Mouse (Mus musculus) stomach, embryonic 14.5 days (tissue): Measurements from ENCODE around the gene Boc. TPM values are rescaled to one million over a fixed set of nuclear protein-coding genes. Genes with fewer than 3 reads are reported as not detected.

Source experiments
- ATAC-seq: fragments of 200-750 bp; cut with Nextera tagmentation; 2 replicates; pipeline ENCODE4 v1.8.0; 2017; ENCODE audit warnings: low read depth, moderate TSS enrichment; ENCODE audit not compliant: insufficient number of reproducible peaks, insufficient read depth, low FRiP score
- H3K27ac ChIP-seq: fragments of 300-500 bp; sonication (generic); 2 replicates; pipeline ENCODE4 v1.5.1; 2014; ENCODE audit warnings: mild to moderate bottlenecking, low read length, moderate library complexity, mixed read lengths
- H3K27me3 ChIP-seq: fragments of 300-500 bp; sonication (generic); 2 replicates; pipeline ENCODE4 v1.6.1; 2014; ENCODE audit warnings: low read length, control low read depth, mixed read lengths; ENCODE audit not compliant: control insufficient read depth, insufficient read depth
- H3K36me3 ChIP-seq: fragments of 300-500 bp; sonication (generic); 2 replicates; pipeline ENCODE4 v1.6.1; 2014; ENCODE audit warnings: mild to moderate bottlenecking, control low read depth, low read length, moderate library complexity, mixed read lengths; ENCODE audit not compliant: control insufficient read depth, insufficient read depth
- H3K4me1 ChIP-seq: fragments of 300-500 bp; sonication (generic); 2 replicates; pipeline ENCODE4 v1.6.1; 2014; ENCODE audit warnings: low read length, control low read depth, mixed read lengths; ENCODE audit not compliant: control insufficient read depth, insufficient read depth
- H3K4me2 ChIP-seq: fragments of 300-500 bp; sonication (generic); replicated peaks from 2 replicates; pipeline ENCODE4 v1.6.1; 2014; ENCODE audit warnings: low read depth, low read length, control low read depth
- H3K4me3 ChIP-seq: fragments of 300-500 bp; sonication (generic); 2 replicates; pipeline ENCODE4 v1.5.1; 2014; ENCODE audit warnings: low read depth, low read length, control low read depth
- H3K9ac ChIP-seq: fragments of 300-500 bp; sonication (generic); replicated peaks from 2 replicates; pipeline ENCODE4 v1.6.1; 2014; ENCODE audit warnings: low read depth, mild to moderate bottlenecking, control low read depth, low read length, moderate library complexity, mixed read lengths
- H3K9me3 ChIP-seq: fragments of 300-500 bp; sonication (generic); 2 replicates; pipeline ENCODE4 v1.6.1; 2016; ENCODE audit warnings: low read depth, low read length, control low read depth; ENCODE audit not compliant: control insufficient read depth
- WGBS: fragments of 180-500 bp; shearing (Covaris S2); extraction: QIAGEN DNeasy Blood & Tissue Kit; methylation state at CpG from one replicate; pipeline ENCODE4 v1.1.7; 2014; 5-methylcytosine and 5-hydroxymethylcytosine counted together
- polyA plus RNA-seq: library from polyadenylated mRNA; unstranded; fragments of >200 nt; fragmentation: Nextera tagmentation; extraction: Ambion mirVana; gene quantifications from 2 replicates; pipeline ENCODE4 v1.2.1, GENCODE M21; 2014

Boc gene
- polyA plus RNA-seq, 1 experiment from 2014 or later: 19.5 TPM

DNA sequence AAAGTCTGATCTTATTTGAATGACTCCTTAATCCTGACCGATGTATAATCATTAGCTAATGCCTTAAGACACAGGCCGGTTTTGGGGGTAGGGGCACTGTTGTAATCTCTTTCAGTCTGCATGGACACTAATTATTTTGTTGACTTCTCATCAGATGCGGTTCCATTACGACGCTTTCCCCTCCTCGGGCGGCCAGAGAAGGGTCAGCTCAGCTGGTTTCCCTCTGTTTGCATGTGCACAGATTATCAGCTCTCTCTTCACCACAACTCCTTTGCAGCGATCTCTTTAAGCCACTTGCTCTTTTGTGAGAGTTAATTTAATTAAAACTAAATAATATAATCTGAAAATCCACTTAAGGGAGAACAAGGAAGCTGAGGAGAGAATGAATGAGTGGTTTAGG lies 29.0 kb downstream of the Boc start:
- H3K9me3 ChIP-seq: no peaks in the 10 kb centered on the region
- WGBS: 60% methylated on average over 8 of the region's 8 CpGs
- H3K4me2 ChIP-seq: no peak overlapping the region
- H3K27ac ChIP-seq: no peak overlapping the region
- H3K4me3 ChIP-seq: no peak overlapping the region
- H3K4me1 ChIP-seq: peaks cover 39% of the 10 kb centered on the region; the same call in 1 of the 2 replicates
- H3K27me3 ChIP-seq: no peaks in the 10 kb centered on the region
- ATAC-seq: no peak
- H3K36me3 ChIP-seq: no peaks in the 10 kb centered on the region
- H3K9ac ChIP-seq: no peak overlapping the region

DNA sequence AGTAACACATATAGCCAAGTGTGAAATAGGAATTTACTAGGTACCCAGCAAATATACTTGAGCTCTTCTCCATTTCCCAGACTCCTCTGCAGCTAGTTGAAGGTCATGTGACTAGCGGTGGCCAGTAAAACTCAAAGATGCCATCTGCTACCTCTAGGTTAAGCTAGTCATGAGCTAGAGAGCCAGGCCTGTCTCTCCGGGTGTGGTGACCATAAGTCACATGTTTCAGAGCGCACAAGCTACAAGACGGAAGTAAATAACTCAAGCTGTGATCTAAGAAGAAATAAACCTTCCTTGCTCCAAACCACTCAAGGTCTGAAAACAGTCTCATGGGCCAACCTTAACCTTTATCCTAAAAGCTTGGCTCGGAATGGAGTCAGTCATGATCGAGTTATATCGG lies 29.7 kb downstream of the Boc start:
- H3K4me1 ChIP-seq: peaks cover 35% of the 10 kb centered on the region; the same call in 1 of the 2 replicates
- no peak overlapping the region for H3K4me2 ChIP-seq
- H3K36me3 ChIP-seq: no peaks in the 10 kb centered on the region
- WGBS: 90% methylated on average over 7 of the region's 7 CpGs
- no peak overlapping the region for H3K27ac ChIP-seq
- no peaks in the 10 kb centered on the region for H3K27me3 ChIP-seq
- no peak overlapping the region for H3K4me3 ChIP-seq
- no peaks in the 10 kb centered on the region for H3K9me3 ChIP-seq
- H3K9ac ChIP-seq: no peak overlapping the region
- no peak for ATAC-seq

DNA sequence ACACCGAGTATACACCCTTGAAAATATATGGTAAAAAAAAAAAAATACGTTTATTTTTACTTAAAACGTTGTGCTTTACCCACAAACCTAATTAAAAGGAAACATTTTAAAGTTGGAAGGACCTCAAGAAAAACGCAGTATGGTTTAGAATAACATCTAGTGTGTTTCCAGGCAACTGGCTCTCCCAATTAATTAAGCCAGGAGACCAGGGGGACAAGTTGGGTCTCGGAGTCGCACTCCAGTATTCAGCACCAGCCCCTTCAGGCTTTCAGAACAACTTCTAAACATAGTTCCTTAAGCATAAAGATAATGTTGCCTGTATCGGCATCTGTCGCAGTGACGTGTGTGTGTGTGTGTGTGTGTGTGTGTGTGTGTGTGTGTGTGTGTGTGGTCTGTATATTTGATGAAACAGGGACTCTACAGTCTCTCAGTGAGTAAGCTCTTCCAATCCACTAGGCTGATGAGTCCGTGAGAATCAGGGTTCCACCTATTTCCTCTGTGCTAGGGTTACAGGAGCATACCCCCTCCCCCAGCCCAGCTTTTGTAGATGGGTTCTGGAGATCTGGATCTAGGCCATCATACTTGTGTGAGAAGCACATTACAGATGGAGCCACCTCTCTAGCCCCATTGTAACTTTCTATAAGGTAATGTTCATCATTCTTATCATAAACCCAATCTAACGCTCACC lies 31.3 kb downstream of the Boc start:
- Histone ChIP-seq H3K4me3 (no peak overlapping the region), H3K27ac (no peak overlapping the region), H3K9me3 (no peaks in the 10 kb centered on the region), H3K4me2 (no peak overlapping the region), H3K27me3 (no peaks in the 10 kb centered on the region), H3K4me1 (peaks cover 24% of the 10 kb centered on the region; the same call in 1 of the 2 replicates), H3K36me3 (no peaks in the 10 kb centered on the region), H3K9ac (no peak overlapping the region)
- WGBS: 54% methylated on average over 11 of the region's 11 CpGs
- ATAC-seq: no peak

DNA sequence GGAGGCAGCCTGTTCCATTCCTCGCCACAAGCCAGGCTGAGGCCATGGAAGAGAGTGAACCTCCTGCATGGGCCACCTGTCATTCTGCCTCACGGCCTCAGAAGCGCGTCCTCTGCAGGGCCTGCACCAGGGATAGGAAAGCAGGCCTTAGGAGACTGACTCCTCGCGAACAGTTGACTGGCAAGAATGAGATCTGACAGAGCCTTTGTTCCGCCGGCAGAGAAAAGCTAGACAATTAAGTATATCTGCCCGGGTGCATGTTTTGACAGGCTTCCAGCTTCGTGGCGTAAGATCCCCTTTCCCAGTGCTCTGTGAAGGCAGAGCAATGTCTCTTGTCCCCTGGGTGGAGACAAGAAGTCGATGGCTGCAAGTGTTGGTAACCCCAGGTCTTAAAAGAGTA lies 32.0 kb downstream of the Boc start:
- Histone ChIP-seq H3K9me3 (no peaks in the 10 kb centered on the region), H3K27me3 (no peaks in the 10 kb centered on the region), H3K36me3 (no peaks in the 10 kb centered on the region), H3K27ac (no peak overlapping the region), H3K4me2 (no peak overlapping the region), H3K4me1 (peaks cover 24% of the 10 kb centered on the region; the same call in 1 of the 2 replicates), H3K4me3 (no peak overlapping the region), H3K9ac (no peak overlapping the region)
- WGBS: 27% methylated on average over 12 of the region's 12 CpGs
- ATAC-seq: no peak

DNA sequence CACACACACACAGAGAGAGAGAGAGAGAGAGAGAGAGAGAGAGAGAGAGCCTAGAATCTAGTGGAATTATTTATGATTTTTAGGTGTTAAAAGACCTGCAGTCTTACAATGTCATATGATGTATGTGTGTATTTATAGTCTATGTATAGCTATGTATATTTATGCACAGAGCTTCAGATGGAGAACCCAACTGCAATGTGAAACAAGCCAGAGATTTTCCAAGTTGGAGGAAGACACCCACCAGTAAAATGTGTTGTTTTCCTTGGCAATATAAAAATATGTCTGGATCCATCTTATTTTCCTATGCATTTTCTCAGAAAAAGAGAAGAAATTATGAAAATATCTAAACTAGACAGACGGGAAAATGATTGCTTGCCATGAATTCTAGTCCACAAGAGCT lies 32.7 kb downstream of the Boc start:
- Histone ChIP-seq H3K36me3 (peaks cover under 1% of the 10 kb centered on the region; the same call in 1 of the 2 replicates), H3K27ac (no peak overlapping the region)
- ATAC-seq: no peak

DNA sequence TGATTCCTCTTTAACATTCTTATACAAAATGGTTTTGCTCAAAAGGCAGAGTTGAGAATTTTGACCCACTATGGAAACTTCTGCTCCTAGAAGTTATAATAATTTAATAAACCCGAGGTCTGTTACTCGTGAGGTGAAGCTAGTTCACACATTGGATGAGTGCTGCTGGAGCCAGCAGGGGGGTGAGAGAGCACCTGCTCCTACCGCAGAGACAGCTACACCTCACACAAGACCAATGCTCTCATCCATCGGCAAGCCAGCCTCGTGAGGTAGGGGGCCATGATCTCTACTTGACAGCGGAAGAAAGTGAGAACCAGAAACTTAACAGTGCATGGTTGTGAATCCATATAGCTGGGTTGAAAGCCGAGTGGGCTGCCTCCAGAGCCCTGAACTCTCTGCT lies 35.1 kb downstream of the Boc start:
- WGBS: 79% methylated on average over 7 of the region's 7 CpGs
- Histone ChIP-seq H3K36me3 (peaks cover 13% of the 10 kb centered on the region; the same call in 1 of the 2 replicates), H3K9ac (no peak overlapping the region), H3K4me2 (no peak overlapping the region), H3K4me3 (no peak overlapping the region), H3K27me3 (no peaks in the 10 kb centered on the region), H3K4me1 (peaks cover 11% of the 10 kb centered on the region; the same call in 1 of the 2 replicates), H3K27ac (no peak overlapping the region), H3K9me3 (no peaks in the 10 kb centered on the region)
- ATAC-seq: no peak

More for the DNA sequence above, 32.7 kb downstream of the Boc start:
- Histone ChIP-seq H3K9me3 (no peaks in the 10 kb centered on the region), H3K9ac (no peak overlapping the region), H3K27me3 (no peaks in the 10 kb centered on the region), H3K4me3 (no peak overlapping the region), H3K4me1 (peaks cover 24% of the 10 kb centered on the region; the same call in 1 of the 2 replicates), H3K4me2 (no peak overlapping the region)
- WGBS: 80% methylated on average over 1 of the region's 1 CpGs

DNA sequence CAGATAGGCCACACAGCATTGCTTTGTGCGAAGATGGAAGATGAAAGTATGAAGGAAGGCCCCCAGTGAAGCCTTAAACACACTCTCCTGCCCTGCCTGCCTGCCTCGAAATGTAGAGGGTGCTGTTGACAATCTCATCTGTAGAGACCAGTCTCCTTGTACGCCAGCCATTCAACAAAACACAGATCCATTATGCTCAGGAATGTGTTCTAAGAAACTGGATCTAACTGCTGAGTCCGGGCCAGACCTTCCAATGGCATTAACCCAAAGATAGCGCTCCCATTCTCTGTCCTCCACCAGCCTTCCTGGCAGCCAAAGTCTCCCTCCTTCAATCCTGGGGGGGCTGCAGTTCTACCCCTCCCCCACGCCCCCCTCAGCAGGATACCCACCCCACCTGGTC lies 42.2 kb downstream of the Boc start:
- WGBS: 70% methylated on average over 6 of the region's 6 CpGs
- H3K4me1 ChIP-seq: no peaks in the 10 kb centered on the region
- no peak overlapping the region for H3K4me3 ChIP-seq
- H3K9ac ChIP-seq: no peak overlapping the region
- no peak overlapping the region for H3K4me2 ChIP-seq
- ATAC-seq: no peak
- peaks cover 13% of the 10 kb centered on the region; the same call in 1 of the 2 replicates for H3K36me3 ChIP-seq
- H3K27ac ChIP-seq: no peak overlapping the region
- H3K9me3 ChIP-seq: no peaks in the 10 kb centered on the region
- no peaks in the 10 kb centered on the region for H3K27me3 ChIP-seq

GRCm38 (mm10) chr16:44510521-44511213 lies 48.0 kb downstream of the Boc start:
- 69% methylated on average over 13 of the region's 13 CpGs for WGBS
- Histone ChIP-seq H3K36me3 (no peaks in the 10 kb centered on the region), H3K4me1 (no peaks in the 10 kb centered on the region), H3K9me3 (no peaks in the 10 kb centered on the region), H3K4me2 (no peak overlapping the region), H3K27ac (no peak overlapping the region), H3K4me3 (no peak overlapping the region), H3K27me3 (no peaks in the 10 kb centered on the region), H3K9ac (no peak overlapping the region)
- no peak for ATAC-seq
